Mouse (Mus musculus) erythroblast, adult 5-6 weeks (primary cell): ENCODE measurements around the gene Hecw2. TPM values are rescaled to one million over a fixed set of nuclear protein-coding genes. Genes with fewer than 3 reads are reported as not detected.

Source experiments
- ATAC-seq: replicated peaks from 2 replicates; pipeline ENCODE4 v1.8.0; 2016; ENCODE audit warnings: moderate number of reproducible peaks, mild to moderate bottlenecking, moderate TSS enrichment, inconsistent platforms; ENCODE audit not compliant: poor library complexity, low FRiP score, severe bottlenecking
- total RNA-seq, 2 experiments: library from RNA; stranded (forward) in 1 of 2; stranded (reverse) in 1 of 2; fragments of 150-400 nt in 1 of 2; fragments of 200-764, 138-1000 nt in 1 of 2; gene quantifications; 2 replicates each; pipeline versions ENCODE4 v1.2.3 to v1.2.4; 2015 to 2017; ENCODE audit warnings: low replicate concordance in 2 of 2

Gene Hecw2
- total RNA-seq, 2 experiments from 2014 or later, result 0.09 TPM; not detected in 1

DNA sequence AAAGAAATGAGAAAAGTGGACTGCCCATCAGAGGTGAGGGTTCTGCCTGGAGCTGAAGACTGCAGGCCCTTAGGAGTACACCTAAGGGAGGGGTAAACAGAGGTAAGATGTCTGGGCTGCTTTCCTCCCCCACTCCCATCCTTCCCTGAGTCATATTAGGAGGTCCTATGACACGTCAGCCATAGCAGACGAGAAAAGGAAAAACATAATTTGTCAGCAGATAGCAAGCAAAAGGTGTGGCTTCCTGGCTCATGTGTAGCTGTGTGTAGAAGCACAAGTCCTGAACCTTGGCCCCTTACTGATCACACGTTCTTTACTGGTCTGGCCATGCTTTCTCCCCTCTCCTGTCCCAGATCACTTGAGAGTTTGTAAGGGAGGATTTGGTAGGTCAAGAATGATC is 397.2 kb downstream of the Hecw2 start:
- ATAC-seq, result no peak

GRCm38 (mm10) chr1:53797074-53797473 is 397.9 kb downstream of the Hecw2 start:
- ATAC-seq, result no peak

GRCm38 (mm10) chr1:53796271-53796670 is 398.7 kb downstream of the Hecw2 start:
- ATAC-seq, result no peak

DNA sequence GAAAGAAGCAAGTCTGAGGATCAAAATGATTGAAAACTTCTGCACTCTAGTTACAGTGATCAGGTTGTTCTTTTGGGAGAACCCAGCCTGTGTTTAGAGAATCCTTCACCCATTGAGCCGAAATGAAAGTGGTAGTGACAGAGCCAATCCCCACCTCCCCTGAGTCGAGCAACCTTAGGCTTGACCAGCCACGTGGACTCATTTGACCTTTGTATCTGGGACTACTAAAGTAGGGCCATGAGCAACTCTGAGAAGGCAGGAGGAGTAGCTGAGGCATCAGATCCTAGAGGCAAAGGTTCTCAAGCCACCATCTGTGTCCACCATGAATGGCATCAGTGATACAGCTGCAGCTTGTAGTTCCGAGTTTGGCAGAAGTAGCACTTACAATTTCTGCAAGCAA is 399.4 kb downstream of the Hecw2 start:
- ATAC-seq, result no peak

GRCm38 (mm10) chr1:53795081-53795480 is 399.9 kb downstream of the Hecw2 start:
- no peak for ATAC-seq

DNA sequence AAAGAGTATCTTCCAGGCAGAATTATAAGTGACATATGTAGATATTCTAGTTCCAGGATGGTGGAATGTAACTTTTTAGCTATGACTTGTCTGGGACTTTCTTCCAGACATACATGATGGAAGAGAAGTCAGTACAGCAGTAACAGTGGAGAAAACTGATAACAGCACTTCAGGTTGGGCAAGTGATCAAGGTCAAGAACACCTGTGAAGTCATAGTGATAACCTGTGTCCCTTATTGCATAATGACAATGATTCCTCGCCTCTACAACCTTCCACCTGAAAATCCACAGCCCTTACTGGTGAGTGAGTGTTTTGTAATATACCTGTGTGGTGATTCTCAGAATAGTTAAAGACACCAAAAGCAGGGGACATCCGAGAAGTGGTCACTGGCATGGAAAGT is 400.7 kb downstream of the Hecw2 start:
- ATAC-seq, result no peak

DNA sequence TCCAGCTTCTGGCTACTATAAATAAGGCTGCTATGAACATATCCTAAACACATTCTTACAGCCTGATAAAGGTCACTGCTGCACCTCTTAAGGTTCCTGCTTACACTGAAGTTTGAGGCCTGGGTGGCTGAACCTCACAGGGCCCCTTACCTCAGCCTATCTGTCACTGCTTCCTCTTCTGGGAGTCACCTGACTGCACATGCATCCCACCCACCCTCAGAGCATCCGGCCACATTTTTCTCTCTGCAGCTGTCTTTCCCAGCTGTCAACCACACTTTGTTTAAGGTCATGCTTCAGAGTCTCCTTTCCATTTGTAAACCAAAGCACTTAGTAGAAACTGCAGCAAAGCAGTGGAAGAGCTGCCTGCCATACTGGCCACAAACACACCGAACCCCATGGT is 403.6 kb downstream of the Hecw2 start:
- ATAC-seq, result peak; percentile 55

DNA sequence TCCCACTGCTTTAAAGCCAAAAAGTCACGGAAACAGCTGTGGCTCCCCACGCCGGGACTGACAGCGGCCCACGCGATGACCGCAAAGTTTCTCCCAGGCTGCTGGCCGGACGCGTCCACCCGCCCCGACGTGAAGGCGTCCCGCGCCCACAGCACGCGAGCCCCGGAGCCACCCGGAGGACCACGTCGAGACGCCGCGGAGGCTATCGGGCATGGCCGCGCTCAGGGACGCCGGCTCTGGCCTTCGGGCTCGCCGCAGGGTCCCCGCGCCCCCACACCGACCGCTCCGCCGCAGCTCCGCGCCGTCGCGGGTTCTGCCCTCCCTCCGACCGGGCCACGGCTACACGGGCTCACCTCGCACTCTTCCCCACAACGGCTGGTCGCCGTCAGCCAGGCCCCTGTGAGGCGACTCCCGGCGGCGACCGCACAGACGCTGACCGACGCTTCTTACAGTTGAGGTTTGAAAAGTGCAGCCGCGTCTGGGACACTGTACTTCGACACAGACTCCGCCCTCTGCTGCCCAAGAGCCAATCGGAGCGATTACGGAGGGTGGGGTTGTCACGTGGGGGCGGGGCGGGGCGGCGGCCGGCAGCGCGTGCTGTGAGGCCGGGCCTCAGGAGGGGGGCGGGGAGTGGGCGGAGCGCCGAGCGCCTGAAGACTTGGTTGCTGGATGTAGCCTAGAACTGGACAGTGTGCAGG is 410.1 kb downstream of the Hecw2 start, which contains the start of gene Stk17b:
TSS of gene Stk17b (minus strand) at position 504 of the 698 bp plus-strand sequence.
- ATAC-seq, result peak; percentile 90

GRCm38 (mm10) chr1:53784291-53784720 is 410.7 kb downstream of the Hecw2 start:
- ATAC-seq, result peak; percentile 86

DNA sequence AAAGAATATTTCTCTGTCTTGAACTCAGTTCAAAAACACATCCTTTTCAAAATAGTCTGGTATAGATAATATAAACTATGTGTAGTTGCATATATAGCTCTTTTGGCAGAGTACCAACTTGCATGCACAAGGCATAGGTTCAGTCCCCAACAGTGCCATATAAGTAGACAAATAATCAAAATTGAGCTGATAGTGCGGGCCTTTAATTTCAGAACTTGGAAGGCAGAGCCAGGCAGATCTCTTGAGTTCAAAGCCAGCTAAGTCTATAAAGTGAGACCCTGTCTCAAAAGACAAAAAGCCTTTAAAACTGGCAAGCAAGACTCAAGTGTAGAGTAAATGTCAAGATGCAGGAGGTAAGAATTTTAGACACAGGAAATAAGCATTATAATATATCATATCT is 412.0 kb downstream of the Hecw2 start:
- ATAC-seq, result no peak

DNA sequence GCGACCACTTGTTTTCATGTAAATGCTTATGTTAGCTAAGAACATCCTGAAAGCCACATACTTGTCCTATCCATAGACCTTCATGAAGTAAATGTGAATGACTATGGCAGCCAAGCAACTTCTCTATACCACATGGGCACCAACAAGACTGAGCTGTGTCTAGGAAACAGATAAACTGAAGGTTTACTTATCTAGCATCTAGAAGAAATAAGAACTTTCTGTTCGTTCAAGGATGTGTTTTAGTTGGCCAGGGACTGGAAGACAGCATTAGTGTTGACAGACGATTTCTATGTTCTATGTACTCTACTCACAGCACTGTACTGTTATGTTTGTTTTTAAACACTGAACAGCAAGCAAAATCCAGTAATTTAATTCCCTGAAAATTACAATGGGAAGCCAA is 412.9 kb downstream of the Hecw2 start:
- ATAC-seq, result no peak

GRCm38 (mm10) chr1:53781311-53781710 is 413.7 kb downstream of the Hecw2 start:
- no peak for ATAC-seq

DNA sequence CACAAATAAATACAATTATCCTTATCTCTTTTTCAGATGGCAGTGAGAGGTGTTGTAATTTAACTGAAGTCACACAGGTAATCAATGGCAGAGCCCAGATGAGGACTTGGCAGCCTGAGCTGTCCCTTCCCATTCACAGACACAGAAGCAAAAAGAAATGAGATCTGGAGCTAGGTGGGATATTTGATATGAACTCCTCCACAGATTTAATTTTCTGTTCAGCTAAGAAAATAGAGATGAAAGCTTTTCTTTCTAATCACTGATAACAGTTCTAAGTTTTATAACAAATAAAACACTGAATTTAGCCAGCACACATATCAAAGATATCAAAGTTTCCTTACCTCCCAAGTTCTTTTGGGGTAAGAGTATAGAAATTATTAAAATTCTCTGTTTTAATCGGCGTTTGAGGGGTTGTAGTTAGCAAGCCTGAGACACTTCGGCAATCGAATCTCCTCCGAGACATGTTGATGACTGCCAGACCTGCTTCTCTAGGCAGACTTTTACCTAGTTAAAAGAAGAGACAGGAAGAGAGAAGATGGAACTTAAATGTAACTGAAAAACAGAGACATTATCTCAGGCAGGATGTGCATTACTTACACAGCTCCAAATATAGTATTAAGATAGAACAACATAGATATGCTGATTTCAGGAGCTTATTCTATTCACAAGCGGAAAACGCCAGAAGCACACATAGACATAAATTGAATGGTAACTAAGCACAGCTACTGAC is 418.6 kb downstream of the Hecw2 start:
- no peak for ATAC-seq

DNA sequence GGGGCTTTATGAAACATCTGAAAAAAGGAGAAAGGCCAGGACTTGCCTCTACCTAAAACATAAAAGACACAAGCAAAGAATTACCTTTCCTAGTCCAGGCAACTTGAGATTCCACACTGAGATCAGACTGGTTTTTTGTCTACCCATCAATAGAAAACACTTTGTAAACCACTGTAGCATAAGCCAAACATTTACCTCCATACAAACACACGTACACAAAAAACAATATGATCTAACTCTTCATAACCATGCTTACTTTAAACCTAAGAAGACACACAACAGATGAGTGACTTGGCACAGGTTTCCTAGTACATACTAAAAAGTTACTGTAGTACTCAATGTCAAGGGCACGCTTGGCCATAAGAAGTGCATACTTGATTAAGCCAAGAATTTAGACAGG is 419.4 kb downstream of the Hecw2 start:
- ATAC-seq, result no peak

GRCm38 (mm10) chr1:53775036-53775435 is 419.9 kb downstream of the Hecw2 start:
- ATAC-seq, result no peak

GRCm38 (mm10) chr1:53774571-53774970 is 420.4 kb downstream of the Hecw2 start:
- ATAC-seq, result no peak

GRCm38 (mm10) chr1:53773994-53774393 is 421.0 kb downstream of the Hecw2 start:
- no peak for ATAC-seq

- no peak for ATAC-seq
Observed at GRCm38 (mm10) chr1:53772967-53773366, 422.0 kb downstream of the Hecw2 start.

DNA sequence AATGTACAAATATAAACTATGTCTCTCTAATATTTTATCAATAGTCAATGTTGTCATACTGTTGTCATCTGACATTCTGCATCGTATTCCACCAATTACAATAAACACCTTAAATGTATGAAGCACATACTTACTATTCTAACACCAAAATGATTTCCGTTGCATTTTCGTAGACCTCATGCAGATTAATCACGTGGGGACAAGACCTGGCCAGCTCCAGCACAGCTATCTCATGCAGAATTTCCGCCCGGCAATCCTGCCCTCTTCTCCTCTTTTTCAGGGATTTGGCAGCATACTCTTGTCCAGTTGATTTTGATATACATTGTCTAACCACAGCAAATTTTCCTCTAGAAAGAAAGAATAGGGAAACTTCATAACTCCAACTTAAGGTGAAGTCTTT is 423.5 kb downstream of the Hecw2 start:
- ATAC-seq, result no peak

- no peak for ATAC-seq
Observed at GRCm38 (mm10) chr1:53766112-53766511, 428.9 kb downstream of the Hecw2 start.

DNA sequence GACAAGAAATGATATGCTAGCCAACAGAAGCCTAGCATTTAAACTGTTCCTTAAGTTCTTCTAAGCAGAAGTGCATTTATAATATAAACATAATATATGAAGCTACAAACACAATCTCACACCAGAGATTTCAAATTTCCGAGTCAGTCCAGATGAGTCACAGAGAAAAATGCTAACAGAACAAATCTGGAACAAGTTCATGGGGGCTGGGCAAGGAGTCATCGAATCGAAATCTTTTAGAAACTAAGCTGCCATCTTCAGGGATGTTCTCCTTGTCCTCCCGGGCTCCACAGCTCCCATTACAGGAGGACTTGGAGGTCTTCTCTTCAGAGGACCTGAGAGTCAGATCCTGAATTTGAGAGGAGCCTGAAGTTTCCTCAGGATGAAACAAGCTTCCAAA is 437.7 kb downstream of the Hecw2 start:
- ATAC-seq, result no peak
